Mouse (Mus musculus): ENCODE measurements at regions not wholly inside any gene's neighbourhood (a gene's known extent, or its start where the extent isn't known, plus 50 kb on each side); places are given as distances from the start of the nearest gene placed in this dataset.

DNA sequence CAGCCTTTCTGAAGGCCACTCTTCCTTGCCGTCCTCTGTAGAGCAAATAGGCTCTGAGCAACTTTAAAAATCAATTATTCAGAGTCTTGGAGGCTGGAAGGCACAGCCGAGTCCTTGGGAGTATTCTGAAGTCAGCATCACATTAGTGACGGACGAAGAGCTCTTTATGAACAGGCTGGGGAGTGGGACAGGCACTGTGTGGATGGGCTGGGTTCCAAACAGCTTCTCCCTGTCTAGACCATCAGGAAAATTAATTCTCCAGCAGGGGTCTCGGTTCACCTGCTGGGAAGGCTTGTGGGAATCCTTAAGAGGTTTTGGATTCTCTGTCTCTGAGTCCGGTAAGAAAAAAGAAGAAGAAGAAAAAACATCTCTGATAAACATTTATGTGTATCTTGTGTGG lies 110.9 kb downstream of the Gm9817 start:
- Histone ChIP-seq H3K27me3 (no peaks in the 10 kb centered on the region), H3K4me3 (replicated peaks) (no peak overlapping the region), H3K9me3 (no peaks in the 10 kb centered on the region), H3K27ac (no peak overlapping the region), H3K36me3 (no peaks in the 10 kb centered on the region), H3K4me1 (replicated peaks) (0 out of 2 replicates have a peak, but pooled peaks cover 9% of the 10 kb centered on the region), H3K4me2 (replicated peaks) (no peak overlapping the region), H3K9ac (replicated peaks) (no peak overlapping the region)
- 27% methylated on average over 6 of the region's 6 CpGs for WGBS
- ATAC-seq = no peak

DNA sequence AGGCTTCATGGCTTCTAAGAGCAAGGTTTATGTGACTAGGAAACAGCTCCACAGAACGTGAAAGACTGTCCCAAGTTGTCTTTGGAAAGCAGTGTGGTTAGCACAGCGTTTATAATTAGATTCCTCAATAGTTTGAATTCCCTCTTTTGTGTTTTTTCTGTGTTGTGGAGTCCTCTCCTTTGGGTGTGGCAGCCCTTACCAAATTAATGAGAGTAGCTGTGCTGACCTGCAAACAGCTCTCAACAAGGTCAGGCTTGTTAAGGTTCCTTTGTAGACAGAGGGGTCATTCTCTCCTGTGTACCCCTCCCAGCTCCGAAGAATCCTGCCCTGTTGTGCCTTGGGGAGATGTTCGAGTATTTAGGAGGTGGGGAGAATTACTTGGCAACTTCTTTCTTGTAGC lies 111.7 kb downstream of the Gm9817 start:
- H3K9me3 ChIP-seq = no peaks in the 10 kb centered on the region
- no peak for ATAC-seq
- H3K4me2 ChIP-seq (replicated peaks) = no peak overlapping the region
- WGBS = 59% methylated on average over 4 of the region's 4 CpGs
- H3K9ac ChIP-seq (replicated peaks) = no peak overlapping the region
- H3K27ac ChIP-seq = no peak overlapping the region
- no peaks in the 10 kb centered on the region for H3K27me3 ChIP-seq
- no peak overlapping the region for H3K4me3 ChIP-seq (replicated peaks)
- H3K36me3 ChIP-seq = no peaks in the 10 kb centered on the region
- H3K4me1 ChIP-seq (replicated peaks) = 0 out of 2 replicates have a peak, but pooled peaks cover 9% of the 10 kb centered on the region

DNA sequence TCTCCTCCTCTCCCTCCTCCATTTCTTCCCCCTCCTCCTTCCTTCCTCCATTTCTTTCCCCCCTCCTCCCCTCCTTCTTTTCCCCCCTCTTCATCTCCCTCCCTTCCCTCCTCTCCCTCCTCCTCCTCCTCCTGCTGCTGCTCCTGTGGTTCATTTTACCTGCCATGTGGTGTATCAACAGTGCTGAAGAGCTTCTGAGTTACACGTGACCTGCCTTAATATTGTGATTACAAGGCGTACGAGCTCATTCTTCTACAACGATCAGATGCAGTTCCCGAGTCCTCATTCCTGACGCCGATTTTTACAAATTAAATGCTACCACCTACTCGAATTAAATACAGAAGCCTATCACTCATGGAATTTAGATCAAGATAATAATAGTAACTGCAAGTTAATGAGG lies 113.6 kb downstream of the Gm9817 start:
- no peak for ATAC-seq
- no peak overlapping the region for H3K4me2 ChIP-seq (replicated peaks)
- H3K27ac ChIP-seq = no peak overlapping the region

DNA sequence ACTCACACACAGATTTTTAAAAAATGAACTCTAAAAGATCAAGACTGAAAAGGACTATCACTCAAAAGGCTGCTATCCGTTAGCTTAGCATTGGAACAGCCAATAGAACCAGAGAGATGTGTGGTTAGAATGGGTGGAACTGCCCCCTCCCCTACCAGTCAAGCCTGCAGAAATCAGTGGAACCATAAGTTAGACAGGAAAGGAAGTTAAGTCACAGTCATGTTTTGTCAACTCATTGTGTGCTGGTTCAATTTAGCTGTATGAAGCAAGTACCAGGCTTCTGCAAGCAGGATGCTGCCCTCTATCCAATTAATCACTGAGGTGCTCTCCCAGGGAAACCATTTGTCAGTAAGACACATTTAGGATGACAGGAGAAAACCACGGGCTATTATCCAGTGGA lies 117.1 kb downstream of the Gm9817 start:
- no peaks in the 10 kb centered on the region for H3K9me3 ChIP-seq
- WGBS = 87% methylated on average over 2 of the region's 2 CpGs
- H3K36me3 ChIP-seq = no peaks in the 10 kb centered on the region
- H3K9ac ChIP-seq (replicated peaks) = no peak overlapping the region
- no peak overlapping the region for H3K4me2 ChIP-seq (replicated peaks)
- no peak for ATAC-seq
- H3K27me3 ChIP-seq = no peaks in the 10 kb centered on the region
- no peak overlapping the region for H3K4me3 ChIP-seq (replicated peaks)
- no peak overlapping the region for H3K27ac ChIP-seq
- H3K4me1 ChIP-seq (replicated peaks) = no peaks in the 10 kb centered on the region

More for the DNA sequence above, 113.6 kb downstream of the Gm9817 start:
- Histone ChIP-seq H3K9ac (replicated peaks) (no peak overlapping the region), H3K4me3 (replicated peaks) (no peak overlapping the region), H3K4me1 (replicated peaks) (0 out of 2 replicates have a peak, but pooled peaks cover 9% of the 10 kb centered on the region), H3K27me3 (no peaks in the 10 kb centered on the region), H3K36me3 (no peaks in the 10 kb centered on the region), H3K9me3 (no peaks in the 10 kb centered on the region)
- WGBS = 78% methylated on average over 8 of the region's 8 CpGs

DNA sequence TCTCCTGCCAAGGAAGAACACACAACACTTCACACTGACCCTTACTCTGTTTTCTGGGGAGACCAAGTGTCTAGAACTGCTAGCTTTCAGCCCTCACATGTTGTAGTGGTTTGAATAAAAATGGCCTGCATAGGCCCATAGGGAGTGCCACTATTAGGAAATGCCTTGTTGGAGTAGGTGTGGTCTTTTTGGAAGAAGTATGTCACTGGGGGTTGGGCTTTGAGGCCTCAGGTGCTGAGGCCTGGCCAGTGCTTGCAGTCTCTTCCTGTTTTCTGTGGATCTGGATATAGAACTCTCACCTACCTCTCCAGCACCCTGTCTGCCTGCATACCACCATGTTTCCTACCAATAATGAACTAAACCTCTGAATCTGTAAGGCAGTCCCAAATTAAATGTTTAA lies 117.9 kb downstream of the Gm9817 start:
- H3K9ac ChIP-seq (replicated peaks) = no peak overlapping the region
- no peak overlapping the region for H3K4me2 ChIP-seq (replicated peaks)
- no peaks in the 10 kb centered on the region for H3K36me3 ChIP-seq
- no peak overlapping the region for H3K27ac ChIP-seq
- no peak overlapping the region for H3K4me3 ChIP-seq (replicated peaks)
- no peaks in the 10 kb centered on the region for H3K9me3 ChIP-seq
- no peak for ATAC-seq
- no peaks in the 10 kb centered on the region for H3K27me3 ChIP-seq
- H3K4me1 ChIP-seq (replicated peaks) = no peaks in the 10 kb centered on the region

DNA sequence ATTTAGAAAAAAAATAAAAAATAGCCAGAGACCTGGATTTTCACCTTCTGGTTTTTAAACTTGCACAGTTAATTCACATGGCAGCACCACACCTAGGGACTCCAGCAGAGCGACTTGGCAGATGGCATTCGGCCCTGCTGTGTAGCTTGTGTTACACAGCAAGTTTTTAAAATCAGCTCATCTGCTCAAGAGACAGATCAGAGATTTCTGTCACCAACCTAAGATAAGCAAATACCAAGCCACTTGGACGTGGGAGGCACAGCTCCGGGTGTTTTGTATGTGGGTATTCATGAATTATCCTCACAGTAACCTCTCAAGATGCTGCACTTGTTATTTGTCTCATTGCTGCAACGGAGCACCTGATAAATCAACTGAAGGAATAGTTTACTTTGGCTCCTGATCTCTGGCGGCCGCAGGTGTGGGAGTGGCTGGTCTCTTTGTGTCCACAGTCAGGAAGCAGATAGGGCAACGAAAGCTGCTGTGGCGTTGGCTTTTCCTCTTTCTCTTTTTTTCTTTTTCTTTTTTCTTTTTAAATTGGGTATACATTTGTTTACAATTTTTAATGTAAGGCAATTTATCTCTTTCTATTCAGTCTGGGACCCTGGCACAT lies 122.1 kb downstream of the Gm9817 start:
- Histone ChIP-seq H3K9me3 (no peaks in the 10 kb centered on the region), H3K4me1 (replicated peaks) (peaks cover 6% of the 10 kb centered on the region; the same call in 1 of the 2 replicates), H3K4me2 (replicated peaks) (no peak overlapping the region), H3K9ac (replicated peaks) (no peak overlapping the region), H3K4me3 (replicated peaks) (no peak overlapping the region), H3K27me3 (no peaks in the 10 kb centered on the region), H3K36me3 (no peaks in the 10 kb centered on the region), H3K27ac (no peak overlapping the region)
- 85% methylated on average over 9 of the region's 9 CpGs for WGBS
- no peak for ATAC-seq

DNA sequence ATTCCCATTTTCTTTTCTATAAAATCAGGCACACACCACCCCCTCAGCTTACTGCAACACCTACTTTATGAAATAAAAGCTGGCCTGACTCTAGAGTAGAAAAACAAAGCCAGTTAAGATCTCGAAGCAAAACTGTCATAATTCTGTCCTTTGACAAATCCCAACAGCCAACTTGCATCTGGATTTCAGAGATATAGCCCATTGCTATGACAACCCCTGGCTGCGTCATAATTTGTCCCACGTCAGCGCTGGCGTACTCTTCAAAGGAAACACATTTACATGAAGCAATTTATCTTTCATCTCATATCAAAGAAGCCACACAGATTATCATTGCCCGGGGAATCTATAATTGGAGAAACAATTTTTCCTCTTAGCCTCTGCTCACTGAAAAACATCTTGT lies 126.4 kb downstream of the Gm9817 start:
- Histone ChIP-seq H3K36me3 (no peaks in the 10 kb centered on the region), H3K9me3 (no peaks in the 10 kb centered on the region), H3K4me2 (replicated peaks) (no peak overlapping the region), H3K4me3 (replicated peaks) (no peak overlapping the region), H3K4me1 (replicated peaks) (peaks cover 6% of the 10 kb centered on the region; the same call in 1 of the 2 replicates), H3K27ac (no peak overlapping the region), H3K9ac (replicated peaks) (no peak overlapping the region), H3K27me3 (no peaks in the 10 kb centered on the region)
- no peak for ATAC-seq
- 75% methylated on average over 6 of the region's 6 CpGs for WGBS

DNA sequence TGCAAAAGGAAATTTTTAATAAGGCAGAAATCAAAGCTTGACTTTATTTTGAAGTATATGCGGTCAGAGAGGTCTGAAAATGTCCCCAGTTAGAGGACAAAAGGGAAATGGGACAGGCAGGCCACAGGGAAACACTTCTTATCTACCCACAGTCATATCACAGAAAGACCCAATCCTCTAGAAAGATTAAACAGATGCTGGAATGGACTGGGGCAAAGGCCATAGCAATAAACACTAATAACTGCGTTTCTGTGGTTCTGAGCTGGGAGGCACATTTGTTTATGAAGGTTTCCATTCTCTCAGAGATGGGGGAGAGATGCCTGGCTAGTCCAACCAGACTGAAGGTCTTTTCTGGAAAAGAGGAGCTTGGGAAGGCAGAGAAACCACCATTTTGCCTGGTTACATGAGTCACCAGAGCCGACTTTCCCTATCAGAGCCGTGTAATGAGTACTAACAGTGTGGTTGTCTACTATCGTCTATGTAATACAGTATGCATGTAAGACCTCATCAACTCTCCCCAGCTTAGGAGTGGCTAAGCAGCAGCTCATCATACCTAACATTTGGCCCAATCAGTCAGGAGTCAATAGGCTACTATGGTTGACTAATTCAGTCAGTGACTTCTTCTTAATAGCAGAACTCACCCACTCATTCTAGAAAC lies 130.2 kb downstream of the Gm9817 start:
- 88% methylated on average over 5 of the region's 5 CpGs for WGBS

DNA sequence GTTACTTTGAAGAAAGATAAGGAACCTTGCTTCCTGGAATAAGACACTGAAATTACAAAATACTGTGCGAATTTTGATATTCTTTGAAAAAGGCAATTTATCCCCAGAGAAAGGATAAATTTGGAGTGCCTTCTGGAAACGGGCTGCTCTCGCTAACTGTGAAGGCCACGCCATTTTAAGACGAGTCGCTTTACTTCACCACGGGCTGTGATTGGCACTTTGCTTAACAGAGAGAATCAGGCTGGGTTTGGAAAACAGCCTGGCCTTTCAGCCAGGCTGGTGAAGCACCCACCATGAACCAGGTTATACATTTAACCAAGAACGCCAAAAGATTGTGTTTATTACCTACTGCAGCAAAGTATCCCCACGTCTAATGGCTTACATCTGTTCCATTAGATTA lies 132.7 kb downstream of the Gm9817 start:
- no peaks in the 10 kb centered on the region for H3K4me1 ChIP-seq (replicated peaks)
- H3K9me3 ChIP-seq = no peaks in the 10 kb centered on the region
- 88% methylated on average over 9 of the region's 9 CpGs for WGBS
- no peak overlapping the region for H3K27ac ChIP-seq
- no peaks in the 10 kb centered on the region for H3K27me3 ChIP-seq
- H3K36me3 ChIP-seq = no peaks in the 10 kb centered on the region
- ATAC-seq = no peak
- no peak overlapping the region for H3K4me3 ChIP-seq (replicated peaks)
- H3K9ac ChIP-seq (replicated peaks) = no peak overlapping the region
- no peak overlapping the region for H3K4me2 ChIP-seq (replicated peaks)

More for the DNA sequence above, 130.2 kb downstream of the Gm9817 start:
- ATAC-seq = no peak
- Histone ChIP-seq H3K27ac (no peak overlapping the region), H3K4me1 (replicated peaks) (peaks cover 6% of the 10 kb centered on the region; the same call in 1 of the 2 replicates), H3K27me3 (no peaks in the 10 kb centered on the region), H3K9me3 (no peaks in the 10 kb centered on the region), H3K4me2 (replicated peaks) (no peak overlapping the region), H3K9ac (replicated peaks) (no peak overlapping the region), H3K36me3 (no peaks in the 10 kb centered on the region), H3K4me3 (replicated peaks) (no peak overlapping the region)

DNA sequence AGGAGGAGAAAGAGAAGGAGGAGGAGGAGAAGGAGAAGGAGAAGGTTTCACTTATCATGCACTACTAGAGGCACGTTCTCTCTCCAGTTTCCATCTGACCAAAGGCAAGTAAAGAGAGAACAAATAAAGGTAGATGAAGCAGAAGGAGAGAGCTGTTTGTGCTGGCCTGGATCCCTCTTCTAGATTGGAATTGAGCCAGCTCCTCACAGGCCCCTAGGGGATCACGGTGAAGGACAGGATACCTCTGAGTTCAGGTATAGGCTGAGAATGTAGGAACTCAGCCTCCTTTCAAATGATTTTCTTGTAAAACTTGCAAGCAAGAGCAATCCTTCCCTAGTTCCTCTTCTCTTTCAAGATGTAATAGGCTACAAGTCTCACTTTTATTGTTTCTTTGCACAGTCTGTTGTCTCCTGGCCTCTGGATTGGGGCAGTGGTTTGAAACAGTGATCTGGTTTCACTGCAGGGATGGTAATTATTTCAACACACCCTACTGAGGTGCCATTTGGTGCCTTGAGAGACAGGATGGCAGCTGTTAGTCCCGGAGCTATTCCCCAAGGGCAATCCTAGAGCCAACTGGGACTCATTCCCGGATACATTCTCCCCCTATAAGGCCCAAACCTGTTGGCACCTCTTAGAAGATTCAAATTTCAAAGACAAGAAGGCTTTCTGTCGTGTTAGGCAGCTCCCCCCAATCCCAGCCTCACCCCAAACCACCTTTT lies 134.8 kb downstream of the Gm9817 start:
- Histone ChIP-seq H3K4me1 (replicated peaks) (no peaks in the 10 kb centered on the region), H3K36me3 (no peaks in the 10 kb centered on the region), H3K9me3 (no peaks in the 10 kb centered on the region), H3K9ac (replicated peaks) (no peak overlapping the region), H3K4me2 (replicated peaks) (no peak overlapping the region), H3K4me3 (replicated peaks) (no peak overlapping the region), H3K27me3 (no peaks in the 10 kb centered on the region), H3K27ac (no peak overlapping the region)
- no peak for ATAC-seq
- WGBS = 57% methylated on average over 5 of the region's 5 CpGs

DNA sequence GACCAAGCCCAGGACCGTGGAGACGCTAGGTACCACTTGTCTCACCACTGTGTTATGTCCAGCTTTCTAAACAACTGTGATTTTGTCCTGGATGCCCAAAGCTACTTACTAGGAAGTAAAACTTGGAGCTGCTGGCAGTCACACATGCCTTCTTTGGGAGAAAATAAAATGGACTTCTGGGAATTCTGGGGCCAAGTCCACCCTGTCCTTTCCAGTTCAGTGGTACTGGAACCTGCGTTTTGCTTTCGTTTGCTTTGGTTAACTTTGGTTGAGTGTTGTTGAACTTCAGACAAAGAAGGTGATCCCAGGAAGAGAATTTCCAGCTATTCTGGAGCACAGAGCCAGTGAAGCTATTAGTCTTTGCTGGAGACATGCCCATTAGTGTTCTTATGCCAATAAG lies 139.8 kb downstream of the Gm9817 start:
- no peak for ATAC-seq
- no peak overlapping the region for H3K9ac ChIP-seq (replicated peaks)

DNA sequence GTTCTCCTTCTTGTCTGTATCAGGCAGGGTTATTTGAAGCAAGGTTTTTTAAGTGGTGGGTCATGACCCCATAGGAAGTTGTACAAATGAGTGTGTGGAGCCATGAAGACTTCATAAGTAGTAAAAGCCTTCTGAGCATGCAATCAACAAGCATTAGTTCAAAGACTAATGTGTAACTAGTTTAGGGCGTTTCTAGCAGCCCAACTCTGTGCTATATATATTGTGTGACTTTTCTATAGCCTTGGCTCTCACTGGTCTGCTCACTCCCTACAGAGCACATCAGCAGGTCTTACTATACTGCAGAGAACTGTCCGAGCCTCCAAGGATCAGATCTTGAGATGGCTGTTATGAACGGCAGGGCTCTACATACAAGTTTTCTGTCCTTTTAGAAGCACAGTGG lies 141.2 kb downstream of the Gm9817 start:
- WGBS = 64% methylated on average over 3 of the region's 3 CpGs
- Histone ChIP-seq H3K4me3 (replicated peaks) (no peak overlapping the region), H3K27me3 (no peaks in the 10 kb centered on the region), H3K9me3 (no peaks in the 10 kb centered on the region), H3K36me3 (no peaks in the 10 kb centered on the region), H3K9ac (replicated peaks) (no peak overlapping the region), H3K4me2 (replicated peaks) (no peak overlapping the region), H3K27ac (no peak overlapping the region), H3K4me1 (replicated peaks) (no peaks in the 10 kb centered on the region)
- no peak for ATAC-seq

More for the DNA sequence above, 139.8 kb downstream of the Gm9817 start:
- Histone ChIP-seq H3K27ac (no peak overlapping the region), H3K9me3 (no peaks in the 10 kb centered on the region), H3K4me1 (replicated peaks) (no peaks in the 10 kb centered on the region), H3K36me3 (no peaks in the 10 kb centered on the region), H3K4me3 (replicated peaks) (no peak overlapping the region), H3K27me3 (no peaks in the 10 kb centered on the region), H3K4me2 (replicated peaks) (no peak overlapping the region)
- 96% methylated on average over 4 of the region's 4 CpGs for WGBS
